Mouse (Mus musculus) left cerebral cortex, adult 18-20 months (tissue): ENCODE data around the gene Aldh8a1. TPM values are rescaled to one million over a fixed set of nuclear protein-coding genes. Genes with fewer than 3 reads are reported as not detected.
"Not testable (repeated sequence)": the region's sequence is repeated elsewhere in the genome, so short reads cannot be mapped to it uniquely, and the experiment has no call there.

Experiments used
- DNase-seq, 2 experiments: peaks; one replicate each; pipeline ENCODE4 v3.0.0; 2021 to 2022; ENCODE audit warnings: low spot score in 2 of 2, mixed read lengths in 1 of 2
- total RNA-seq, 2 experiments: library from RNA; stranded (reverse); gene quantifications; 2 replicates each; pipeline ENCODE4 v1.2.3; 2021

Aldh8a1 gene
- total RNA-seq, 2 experiments from 2014 or later, result 0.16 TPM; not detected in 1

GRCm38 (mm10) chr10:21366471-21366870 lies 10.6 kb upstream of the Aldh8a1 start:
- DNase-seq, result no peak

- DNase-seq, result no peak
These were observed 9.6 kb upstream of the Aldh8a1 start for GRCm38 (mm10) chr10:21367481-21367880.

GRCm38 (mm10) chr10:21369586-21369985 lies 7.5 kb upstream of the Aldh8a1 start:
- no peak for DNase-seq

- no peak for DNase-seq
These were observed 4.8 kb upstream of the Aldh8a1 start for GRCm38 (mm10) chr10:21372271-21372670.

- DNase-seq, result peak; percentile 30 to 34
These were observed 1.3 kb downstream of the Aldh8a1 start for GRCm38 (mm10) chr10:21378196-21378944.

- DNase-seq, result peak; percentile 24 to 30
These were observed 5.8 kb downstream of the Aldh8a1 start for GRCm38 (mm10) chr10:21382914-21383313.

- no peak for DNase-seq
These were observed 8.1 kb downstream of the Aldh8a1 start for GRCm38 (mm10) chr10:21385111-21385663.

GRCm38 (mm10) chr10:21389075-21389474 lies 12.0 kb downstream of the Aldh8a1 start:
- DNase-seq, result no peak

- no peak for DNase-seq
These were observed 13.3 kb downstream of the Aldh8a1 start for GRCm38 (mm10) chr10:21390440-21390839.

- no peak for DNase-seq
These were observed 14.2 kb downstream of the Aldh8a1 start for GRCm38 (mm10) chr10:21391286-21391685.

- DNase-seq, result no peak
These were observed 16.3 kb downstream of the Aldh8a1 start for GRCm38 (mm10) chr10:21393390-21393789.

GRCm38 (mm10) chr10:21395426-21396139 lies 18.5 kb downstream of the Aldh8a1 start:
- DNase-seq, result no peak

- not testable (repeated sequence) for DNase-seq
These were observed 21.9 kb downstream of the Aldh8a1 start for GRCm38 (mm10) chr10:21398873-21399425.

- DNase-seq, result no peak
These were observed 22.5 kb downstream of the Aldh8a1 start for GRCm38 (mm10) chr10:21399622-21400021.

- no peak for DNase-seq
These were observed 22.9 kb downstream of the Aldh8a1 start for GRCm38 (mm10) chr10:21400031-21400430.

- no peak for DNase-seq
These were observed 23.4 kb downstream of the Aldh8a1 start for GRCm38 (mm10) chr10:21400453-21400852.

GRCm38 (mm10) chr10:21401259-21401658 lies 24.2 kb downstream of the Aldh8a1 start:
- no peak for DNase-seq

GRCm38 (mm10) chr10:21404822-21405221 lies 27.7 kb downstream of the Aldh8a1 start:
- no peak for DNase-seq

- DNase-seq, result no peak
These were observed 28.8 kb downstream of the Aldh8a1 start for GRCm38 (mm10) chr10:21405707-21406534.

GRCm38 (mm10) chr10:21410711-21411110 lies 33.6 kb downstream of the Aldh8a1 start:
- DNase-seq, result no peak

- no peak for DNase-seq
These were observed 34.6 kb downstream of the Aldh8a1 start for GRCm38 (mm10) chr10:21411621-21412205.
